Mouse (Mus musculus) hindbrain, embryonic 14.5 days (tissue): ENCODE results near the gene Marveld3. TPM values are rescaled to one million over a fixed set of nuclear protein-coding genes. Genes with fewer than 3 reads are reported as not detected.

Source experiments
- polyA plus RNA-seq: library from polyadenylated mRNA; unstranded; fragments of >200 nt; fragmentation: Nextera tagmentation; extraction: Ambion mirVana; gene quantifications from 2 replicates; pipeline ENCODE4 v1.2.1, GENCODE M21; 2014

Gene Marveld3
- polyA plus RNA-seq, 1 experiment from 2014 or later: 0.83 TPM

Other genes starting within 250 kb of the Marveld3 start
- gene Atxn1l, start 224.5 kb downstream of the Marveld3 start, polyA plus RNA-seq: 4.6 TPM in 2 replicates
- gene Ap1g1, start 183.6 kb downstream of the Marveld3 start, polyA plus RNA-seq: 39.1 and 46.5 TPM in 2 replicates
- 4.7 and 4.8 TPM in 2 replicates for gene Phlpp2, start 93.7 kb downstream of the Marveld3 start, polyA plus RNA-seq
- gene Tat, start 28.2 kb upstream of the Marveld3 start, polyA plus RNA-seq: not detected in 2 replicates
- not detected in 2 replicates for gene Chst4, start 77.5 kb upstream of the Marveld3 start, polyA plus RNA-seq
- gene Zfp612, start 117.5 kb upstream of the Marveld3 start, polyA plus RNA-seq: 17.9 and 20.2 TPM in 2 replicates
- gene Gm21964, start 139.0 kb upstream of the Marveld3 start, polyA plus RNA-seq: not detected in 2 replicates
- gene Gm17720, start 140.6 kb upstream of the Marveld3 start, polyA plus RNA-seq: not detected in 2 replicates
- gene Calb2, start 206.0 kb upstream of the Marveld3 start, polyA plus RNA-seq: 78.4 and 102 TPM in 2 replicates